Mouse (Mus musculus): ENCODE data around the gene Grik4.

Grik4 gene

DNA sequence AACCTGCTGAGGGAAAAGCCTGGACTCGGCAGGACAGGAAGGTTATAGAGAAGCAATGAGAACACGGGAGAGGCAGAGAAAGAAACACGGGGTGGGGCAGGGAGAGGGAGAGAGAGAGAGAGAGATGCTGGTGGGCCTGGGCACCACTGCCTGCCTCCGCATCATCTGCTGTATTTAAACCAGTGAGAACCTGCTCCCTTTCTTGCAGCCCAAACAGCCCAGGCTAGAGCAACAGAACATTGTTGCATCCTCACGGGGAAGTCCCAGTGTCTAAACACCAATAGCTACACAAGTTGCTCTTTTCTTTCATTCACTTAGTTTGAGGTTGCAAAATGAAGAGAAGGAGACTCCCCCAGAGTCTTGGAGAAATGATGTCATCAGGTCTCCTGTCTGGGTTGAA is 258.2 kb downstream of the Grik4 start:
- in situ Hi-C loops (cut with MboI, MseI) = loop anchor here (5.0 to 25.0 kb wide), 2 partner anchors 251 to 256 kb away; partner anchors contain the start of gene Grik4 (in 2 of the 2)

GRCm38 (mm10) chr9:42674017-42674412 is 270.3 kb downstream of the Grik4 start:
- in situ Hi-C loops (cut with MboI, MseI) = no loop called here

- in situ Hi-C loops (cut with MboI, MseI) = no loop called here
Observed at GRCm38 (mm10) chr9:42673385-42674016, 270.8 kb downstream of the Grik4 start.

GRCm38 (mm10) chr9:42672982-42673381 is 271.3 kb downstream of the Grik4 start:
- in situ Hi-C loops (cut with MboI, MseI) = no loop called here

- in situ Hi-C loops (cut with MboI, MseI) = no loop called here
Observed at GRCm38 (mm10) chr9:42670619-42671018, 273.7 kb downstream of the Grik4 start.

- in situ Hi-C loops (cut with MboI, MseI) = no loop called here
Observed at GRCm38 (mm10) chr9:42661481-42661880, 282.8 kb downstream of the Grik4 start.

GRCm38 (mm10) chr9:42652756-42653155 is 291.5 kb downstream of the Grik4 start:
- in situ Hi-C loops (cut with MboI, MseI) = no loop called here

- in situ Hi-C loops (cut with MboI, MseI) = no loop called here
Observed at GRCm38 (mm10) chr9:42652309-42652708, 292.0 kb downstream of the Grik4 start.

DNA sequence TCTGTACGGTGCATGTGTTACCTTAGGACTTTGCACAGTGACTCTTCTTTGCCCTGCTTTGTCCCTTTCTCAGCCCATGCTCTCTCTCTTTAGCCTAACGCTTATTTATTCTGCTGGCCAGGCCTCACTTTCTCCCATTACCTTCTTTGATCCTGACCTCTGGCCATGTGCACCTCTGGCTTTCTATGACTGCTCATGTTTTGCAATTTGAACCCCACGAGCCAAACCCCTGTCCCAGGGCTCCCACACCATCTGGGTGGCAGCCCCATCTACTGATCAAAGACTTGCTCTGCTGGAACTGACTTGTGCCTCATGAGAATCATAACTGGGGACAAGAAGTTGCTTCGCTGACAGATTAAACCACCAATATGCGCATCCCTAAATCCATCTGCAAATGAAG is 294.4 kb downstream of the Grik4 start:
- in situ Hi-C loops (cut with MboI, MseI) = no loop called here

- in situ Hi-C loops (cut with MboI, MseI) = no loop called here
Observed at GRCm38 (mm10) chr9:42648051-42648450, 296.2 kb downstream of the Grik4 start.

GRCm38 (mm10) chr9:42647596-42647995 is 296.7 kb downstream of the Grik4 start:
- in situ Hi-C loops (cut with MboI, MseI) = no loop called here

- in situ Hi-C loops (cut with MboI, MseI) = no loop called here
Observed at GRCm38 (mm10) chr9:42646821-42647220, 297.5 kb downstream of the Grik4 start.

DNA sequence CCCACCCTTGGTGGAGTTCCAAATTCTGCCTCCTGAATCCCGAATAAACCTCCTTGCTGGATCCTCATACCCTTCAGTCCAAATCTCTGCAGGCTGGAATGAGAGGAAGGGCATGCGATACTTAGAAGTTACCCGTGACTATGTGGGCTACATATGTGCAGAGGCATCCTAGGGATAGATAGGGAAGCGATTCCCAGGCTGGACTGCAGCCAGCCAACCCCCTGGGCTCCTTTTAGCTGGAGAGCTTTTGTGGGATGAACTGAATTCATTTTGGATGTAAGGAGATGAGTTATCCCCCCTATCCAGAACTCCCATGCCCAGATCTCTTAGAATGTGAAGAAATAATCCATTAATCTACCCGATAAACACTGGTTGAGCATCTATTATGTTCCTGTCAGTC is 299.1 kb downstream of the Grik4 start:
- in situ Hi-C loops (cut with MboI, MseI) = no loop called here

- in situ Hi-C loops (cut with MboI, MseI) = no loop called here
Observed at GRCm38 (mm10) chr9:42642821-42643220, 301.5 kb downstream of the Grik4 start.

- in situ Hi-C loops (cut with MboI, MseI) = no loop called here
Observed at GRCm38 (mm10) chr9:42641550-42642117, 302.7 kb downstream of the Grik4 start.

GRCm38 (mm10) chr9:42636446-42636845 is 307.8 kb downstream of the Grik4 start:
- in situ Hi-C loops (cut with MboI, MseI) = no loop called here

GRCm38 (mm10) chr9:42631479-42631878 is 312.8 kb downstream of the Grik4 start:
- in situ Hi-C loops (cut with MboI, MseI) = no loop called here

DNA sequence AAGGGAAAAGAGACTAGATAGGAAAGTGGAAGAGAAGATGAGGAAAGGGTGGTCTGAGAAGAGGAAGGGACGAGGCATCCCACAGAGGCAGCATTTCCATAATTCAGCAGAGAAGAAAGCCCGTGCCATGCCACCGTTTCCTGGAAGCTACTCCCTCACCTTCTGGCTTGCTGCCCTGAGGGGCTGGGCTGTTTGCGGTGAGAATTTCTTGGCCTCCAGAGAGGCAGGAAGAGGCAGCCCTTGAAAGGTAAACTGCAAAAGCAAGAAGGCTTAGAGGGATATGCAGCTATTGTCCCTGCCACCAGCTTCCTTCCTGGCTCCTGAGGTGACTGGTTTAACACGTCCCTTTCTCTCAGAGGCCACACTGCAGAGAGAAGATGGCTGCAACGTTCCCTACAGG is 316.7 kb downstream of the Grik4 start:
- in situ Hi-C loops (cut with MboI, MseI) = no loop called here

- in situ Hi-C loops (cut with MboI, MseI) = no loop called here
Observed at GRCm38 (mm10) chr9:42627146-42627545, 317.1 kb downstream of the Grik4 start.

GRCm38 (mm10) chr9:42626226-42626775 is 318.0 kb downstream of the Grik4 start:
- in situ Hi-C loops (cut with MboI, MseI) = no loop called here

DNA sequence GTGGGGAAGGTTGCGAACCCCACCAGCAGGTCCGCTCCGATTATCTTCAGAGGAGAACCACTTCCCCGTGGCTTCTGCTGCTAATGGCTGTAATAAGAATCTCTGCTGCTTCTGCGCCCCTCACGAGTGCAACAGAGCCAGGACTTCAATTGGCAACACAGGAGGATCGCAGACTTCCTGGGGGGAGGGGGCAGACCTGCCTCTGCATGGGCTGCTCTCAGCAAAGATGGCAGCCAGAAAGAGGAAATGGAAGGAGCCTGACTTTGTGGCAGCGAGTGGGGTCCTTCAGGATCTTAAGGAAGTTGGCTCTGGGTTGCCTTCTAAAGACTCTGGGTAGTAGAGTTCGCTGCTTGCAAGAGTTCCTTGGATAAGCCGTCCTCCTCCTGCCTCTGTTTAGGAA is 329.9 kb downstream of the Grik4 start:
- in situ Hi-C loops (cut with MboI, MseI) = no loop called here

- in situ Hi-C loops (cut with MboI, MseI) = no loop called here
Observed at GRCm38 (mm10) chr9:42613827-42614226, 330.5 kb downstream of the Grik4 start.

GRCm38 (mm10) chr9:42612482-42612991 is 331.8 kb downstream of the Grik4 start:
- in situ Hi-C loops (cut with MboI, MseI) = no loop called here
